Mouse (Mus musculus) hematopoietic stem cell, adult 5-6 weeks (primary cell): ENCODE data around the gene Chrnb2. TPM values are rescaled to one million over a fixed set of nuclear protein-coding genes. Genes with fewer than 3 reads are reported as not detected.
A peak's percentile ranks its signal among the peaks of the same experiment; 100 is the strongest.

Experiments used
- ATAC-seq, 2 experiments: fragments of 125-278 bp in 1 of 2; replicated peaks in 1 of 2; 2 replicates each; pipeline ENCODE4 v1.8.0; 2016 to 2017; ENCODE audit warnings: inconsistent platforms in 2 of 2, mild to moderate bottlenecking in 2 of 2, moderate number of reproducible peaks in 2 of 2, low read depth in 1 of 2, moderate TSS enrichment in 1 of 2; ENCODE audit not compliant: low FRiP score in 2 of 2, poor library complexity in 2 of 2, severe bottlenecking in 2 of 2, insufficient read depth in 1 of 2, low TSS enrichment in 1 of 2
- total RNA-seq: library from RNA; stranded (forward); fragments of 172-1452, 232-1000 nt; gene quantifications from 2 replicates; pipeline ENCODE4 v1.2.3, GENCODE M21; 2017

Gene Chrnb2
- total RNA-seq, 1 experiment from 2014 or later, result 0.40 TPM

DNA sequence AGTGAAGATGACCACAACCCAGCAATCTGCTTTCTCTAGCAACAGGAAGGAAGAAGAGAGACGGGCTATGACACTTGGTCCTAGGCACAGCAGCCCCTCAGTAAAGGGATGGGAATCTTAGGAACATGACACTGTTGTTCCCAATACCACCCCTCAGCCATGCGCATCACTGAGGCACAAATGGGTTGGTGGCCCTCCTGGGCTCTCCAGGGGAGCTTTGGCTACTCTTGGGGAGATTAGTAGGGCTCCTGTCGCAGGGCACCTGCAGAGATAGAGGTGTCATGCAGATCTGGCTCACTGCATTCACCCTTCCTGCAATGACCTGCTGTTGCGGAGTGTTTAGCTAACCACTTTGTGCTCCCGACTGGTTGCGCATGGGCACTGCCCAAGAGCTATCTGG lies 21.8 kb upstream of the Chrnb2 start:
- no peak for ATAC-seq

DNA sequence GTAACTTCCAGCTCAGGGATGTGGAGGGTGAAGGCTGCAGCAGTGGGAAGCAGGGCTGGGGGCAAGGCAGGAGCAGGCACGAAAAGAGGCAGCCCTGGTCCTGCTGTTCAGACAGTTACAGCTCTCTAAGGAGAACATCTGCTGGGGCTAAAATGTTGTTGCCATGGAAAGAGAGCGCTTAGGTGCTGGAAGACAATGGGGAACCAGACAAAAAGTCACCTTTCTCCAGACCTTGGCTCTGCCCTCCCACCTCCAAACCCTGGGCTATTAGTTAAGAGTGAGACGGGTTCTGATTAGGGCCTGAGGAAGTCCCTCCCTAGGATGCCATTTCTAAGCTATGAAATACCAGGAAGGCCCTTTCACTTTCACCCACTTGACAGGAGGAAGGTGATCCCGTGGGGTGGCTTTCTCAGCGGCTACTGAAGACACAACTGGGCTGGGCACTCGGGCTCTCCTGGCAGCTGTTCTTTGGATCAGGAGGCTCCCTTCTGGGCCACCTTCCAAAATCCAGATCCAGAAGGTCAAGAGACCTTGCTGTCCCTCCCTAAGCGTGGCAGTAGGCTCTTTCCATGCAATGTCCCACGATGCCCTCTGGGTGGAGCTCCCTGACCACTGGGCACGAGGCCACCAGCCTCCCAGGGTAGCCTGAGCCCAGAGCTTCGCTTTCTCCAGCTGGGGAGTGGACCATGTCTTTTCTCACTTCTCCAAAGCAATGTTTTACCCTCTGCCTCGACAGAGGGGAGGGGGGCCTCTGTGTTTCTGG lies 20.7 kb upstream of the Chrnb2 start:
- ATAC-seq, result peak; percentile 79 to 84

DNA sequence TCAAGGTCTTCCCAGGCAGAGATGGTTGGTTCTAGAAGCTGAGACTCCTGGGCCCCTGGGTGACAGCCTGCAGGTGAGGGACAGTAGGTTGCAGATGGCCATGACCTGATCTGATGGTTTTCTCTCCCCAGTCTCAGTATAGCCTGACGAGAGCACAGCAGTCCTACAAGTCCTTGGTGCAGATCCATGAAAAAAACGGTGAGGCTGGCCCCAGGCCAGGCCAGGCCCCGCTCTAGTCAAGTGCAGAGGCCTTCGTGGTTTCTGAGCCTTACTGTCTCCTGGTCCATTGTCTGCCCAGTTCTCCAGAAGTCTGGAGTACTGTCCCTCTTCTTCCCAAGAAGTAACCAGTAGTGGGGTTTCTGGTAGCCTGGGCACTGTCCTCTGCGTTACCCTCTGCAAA lies 17.2 kb upstream of the Chrnb2 start:
- ATAC-seq, result no peak

DNA sequence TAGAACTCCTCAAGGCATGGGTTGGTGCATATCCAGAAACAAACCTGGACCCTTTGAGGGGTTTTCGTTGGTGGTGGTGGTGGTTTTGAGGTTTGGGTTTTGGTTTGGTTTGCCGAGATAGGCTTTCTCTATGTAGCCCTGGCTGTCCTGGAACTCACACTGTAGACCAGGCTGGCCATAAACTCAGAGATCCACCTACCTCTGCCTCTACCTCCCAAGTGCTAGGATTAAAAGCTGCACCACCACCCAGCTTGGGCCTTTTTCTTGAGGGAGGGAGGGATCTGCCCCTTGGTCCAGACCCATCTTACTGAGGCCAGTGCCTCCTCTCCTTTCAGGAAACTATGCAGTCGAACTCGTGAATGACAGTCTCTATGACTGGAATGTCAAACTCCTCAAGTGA lies 15.7 kb upstream of the Chrnb2 start:
- no peak for ATAC-seq

DNA sequence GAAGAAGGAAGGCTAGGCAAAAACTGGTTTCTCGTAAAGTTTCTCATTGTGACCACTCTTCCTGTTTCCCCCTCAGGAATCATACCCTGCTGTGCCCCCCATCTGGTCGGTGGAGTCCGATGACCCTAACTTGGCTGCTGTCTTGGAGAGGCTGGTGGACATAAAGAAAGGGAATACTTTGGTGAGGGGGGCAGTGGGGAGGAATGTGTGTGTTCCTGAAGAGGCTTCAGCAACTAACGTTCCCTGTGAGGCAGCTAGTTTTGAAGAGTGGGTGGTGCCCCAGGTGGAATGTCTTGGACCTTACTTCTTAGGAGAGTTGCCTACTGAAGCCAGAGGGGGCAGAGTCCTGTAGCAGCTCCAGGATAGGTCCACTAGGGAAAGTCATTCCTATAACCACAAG lies 11.6 kb upstream of the Chrnb2 start:
- no peak for ATAC-seq

DNA sequence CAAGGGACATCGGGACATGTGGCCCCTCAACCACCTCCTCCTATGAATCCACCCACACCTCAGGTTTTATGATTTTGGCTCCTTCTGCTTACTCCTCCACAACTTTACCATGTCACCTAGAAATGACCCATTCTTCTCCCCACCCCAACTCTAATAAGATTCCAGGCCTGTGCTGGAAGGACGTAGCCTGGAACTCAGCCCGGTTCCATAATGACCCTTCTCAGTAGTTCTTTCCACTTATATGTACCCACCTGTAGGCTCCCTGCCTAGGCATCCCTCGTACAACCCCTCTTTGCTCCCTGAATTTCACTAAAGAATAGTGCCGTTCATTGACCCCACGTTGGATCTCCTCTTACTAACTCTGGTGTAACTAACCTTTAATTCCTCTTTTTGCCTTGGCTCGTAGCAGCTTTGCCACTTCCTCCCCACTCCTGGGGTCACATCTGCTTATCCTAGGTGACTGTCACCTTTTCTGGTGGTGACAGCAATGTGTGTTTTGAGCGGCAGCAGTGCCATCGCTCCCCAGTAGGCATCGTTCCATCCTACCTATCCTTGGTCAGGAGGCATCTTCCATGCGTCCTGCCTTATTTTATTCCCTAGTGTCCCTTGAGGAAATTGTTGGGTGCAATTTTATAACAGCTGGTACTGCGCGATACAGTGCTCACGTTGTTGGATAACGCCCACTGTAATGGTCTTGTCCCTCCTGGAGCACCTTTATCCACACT lies 10.0 kb upstream of the Chrnb2 start:
- ATAC-seq, result peak; percentile 44 to 51

DNA sequence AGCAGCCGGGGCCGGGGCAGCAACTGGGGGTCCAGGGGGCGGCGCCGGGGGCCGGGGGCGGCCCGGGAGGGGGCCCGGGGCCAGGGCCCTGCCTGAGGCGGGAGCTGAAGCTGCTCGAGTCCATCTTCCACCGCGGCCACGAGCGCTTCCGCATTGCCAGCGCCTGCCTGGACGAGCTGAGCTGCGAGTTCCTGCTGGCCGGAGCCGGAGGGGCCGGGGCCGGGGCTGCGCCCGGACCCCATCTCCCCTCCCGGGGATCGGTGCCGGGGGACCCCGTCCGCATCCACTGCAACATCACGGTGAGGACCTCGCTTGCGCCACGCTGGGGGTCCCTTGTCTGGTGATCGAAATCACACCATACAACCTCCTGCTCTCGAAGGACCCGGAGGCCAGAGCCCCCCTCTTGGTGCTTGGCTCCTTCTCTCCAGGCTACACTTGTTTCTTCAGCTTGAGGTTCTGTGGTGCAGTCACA lies 9.3 kb upstream of the Chrnb2 start:
- no peak for ATAC-seq

DNA sequence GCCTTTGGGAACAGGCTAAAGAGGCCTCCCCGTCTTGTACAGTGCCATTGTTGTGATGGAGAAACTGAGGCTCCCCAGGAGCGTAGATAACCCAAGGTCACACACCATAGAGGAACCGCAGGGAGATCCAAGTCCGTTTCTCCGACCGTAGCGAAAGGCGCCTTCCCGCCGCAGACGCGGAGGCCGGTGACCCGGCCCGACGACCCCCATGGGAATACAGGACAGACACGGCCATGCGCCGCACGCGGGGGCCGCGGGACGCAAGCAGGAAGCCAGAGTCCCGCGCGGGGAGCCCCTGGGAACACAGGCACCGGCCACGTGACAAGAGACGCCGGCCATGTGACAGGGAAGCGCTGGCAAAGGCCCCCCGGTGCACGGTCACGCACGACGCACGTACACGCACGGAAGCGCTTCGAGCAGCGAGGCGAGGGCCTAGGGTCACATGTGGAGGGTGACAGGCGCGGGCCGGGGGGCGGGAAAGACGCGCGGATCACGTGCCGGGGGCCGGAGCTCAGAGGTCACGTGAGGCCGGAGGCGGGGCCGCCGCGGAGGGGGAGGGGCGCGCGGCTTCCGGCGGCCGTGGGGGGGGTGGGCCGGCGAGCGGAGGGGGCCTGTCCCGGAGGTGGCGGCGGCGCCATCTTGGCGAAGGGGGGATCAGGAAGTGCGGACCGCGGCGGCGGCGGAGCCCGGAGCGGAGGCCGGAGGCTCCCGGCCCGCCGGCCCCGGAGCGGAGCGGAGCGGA lies 8.7 kb upstream of the Chrnb2 start, which contains the start of gene Ube2q1:
TSS of gene Ube2q1 (plus strand) at position 649 of the 742 bp plus-strand sequence.
- ATAC-seq, result peak; percentile 70 to 85

DNA sequence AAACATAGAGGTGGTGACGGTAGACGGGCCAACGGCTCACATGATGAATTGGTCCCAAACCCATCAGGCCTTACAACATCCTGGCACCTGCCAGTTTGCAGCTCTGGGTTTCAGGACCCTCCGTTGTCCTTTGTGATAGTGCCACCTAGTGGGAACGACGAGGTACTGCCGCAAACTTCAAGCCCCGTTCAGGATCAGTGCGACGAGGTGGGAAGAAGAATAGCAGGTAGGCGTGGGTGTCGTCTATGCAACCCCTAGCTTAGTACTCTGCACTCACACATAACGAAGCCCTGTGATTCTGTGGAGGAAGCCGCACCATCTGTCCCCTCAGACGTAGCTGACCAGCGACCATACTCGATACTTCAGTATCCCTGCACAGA lies 8.1 kb upstream of the Chrnb2 start:
- peak; percentile 55 to 73 for ATAC-seq

DNA sequence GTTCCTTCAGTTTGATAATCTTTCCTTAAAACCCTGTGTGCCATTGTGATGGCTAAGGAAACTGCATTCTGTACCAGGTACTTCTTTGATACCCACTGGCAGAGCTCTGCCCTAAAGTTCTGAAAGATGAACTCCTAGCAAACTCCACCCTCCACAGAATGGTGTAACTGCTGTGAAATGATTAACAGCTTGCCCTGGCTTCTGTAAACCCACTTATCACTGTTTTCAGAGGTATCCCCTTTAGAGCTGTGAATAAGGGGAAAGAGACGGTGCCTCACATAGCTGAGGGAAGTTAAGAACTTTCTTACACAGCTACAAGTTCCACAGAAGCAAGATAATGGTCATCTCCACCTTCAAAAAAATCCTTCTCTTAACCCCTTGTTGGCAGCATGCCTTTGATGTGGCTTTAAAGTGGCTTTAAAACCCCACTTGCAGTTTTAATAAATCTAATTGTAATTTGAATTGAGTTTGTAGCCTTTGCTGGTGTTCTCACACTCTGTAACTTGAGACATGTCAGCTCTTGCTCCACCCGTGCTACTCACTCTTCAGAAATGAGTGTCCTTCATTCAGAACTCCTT lies 6.1 kb upstream of the Chrnb2 start:
- ATAC-seq, result no peak

DNA sequence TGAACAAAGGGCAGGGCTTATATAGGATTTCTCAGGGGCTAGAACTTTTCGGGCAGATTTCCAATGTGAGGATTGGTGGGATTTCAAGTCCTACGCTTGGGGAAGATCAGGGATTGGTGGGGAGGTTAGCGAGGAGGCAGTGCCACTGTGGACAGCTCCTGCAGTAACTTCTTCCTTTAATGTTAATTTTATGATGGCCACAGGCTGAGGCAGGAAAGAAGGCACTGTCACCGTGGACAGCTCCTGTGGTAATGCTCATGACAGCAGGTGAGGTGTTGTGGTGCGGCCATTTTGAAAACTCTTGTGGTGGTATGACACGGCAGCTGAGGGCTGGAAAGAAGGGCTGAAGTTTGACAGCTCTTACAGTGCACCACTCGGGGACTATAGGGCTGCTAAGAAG lies 5.2 kb upstream of the Chrnb2 start:
- no peak for ATAC-seq

DNA sequence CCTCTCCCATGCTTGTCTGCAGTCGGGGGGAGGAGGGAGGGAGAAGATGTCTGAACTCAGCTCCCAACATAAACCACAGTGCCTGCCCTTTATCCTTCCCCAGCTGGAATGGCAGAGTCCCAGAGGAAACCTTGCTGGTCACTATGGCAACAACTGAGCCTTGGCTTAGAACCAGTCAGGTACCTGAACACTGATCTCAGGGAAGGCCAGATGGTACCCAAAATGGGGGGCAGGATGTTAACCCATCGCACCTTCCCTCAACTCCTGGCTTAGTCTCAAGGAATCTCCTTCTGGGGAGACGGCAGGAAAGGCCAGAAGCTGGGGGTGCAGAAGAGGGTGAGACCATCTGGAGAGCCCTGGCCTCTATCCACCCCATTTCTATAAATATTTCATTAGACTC lies 4.6 kb downstream of the Chrnb2 start:
- ATAC-seq, result no peak

DNA sequence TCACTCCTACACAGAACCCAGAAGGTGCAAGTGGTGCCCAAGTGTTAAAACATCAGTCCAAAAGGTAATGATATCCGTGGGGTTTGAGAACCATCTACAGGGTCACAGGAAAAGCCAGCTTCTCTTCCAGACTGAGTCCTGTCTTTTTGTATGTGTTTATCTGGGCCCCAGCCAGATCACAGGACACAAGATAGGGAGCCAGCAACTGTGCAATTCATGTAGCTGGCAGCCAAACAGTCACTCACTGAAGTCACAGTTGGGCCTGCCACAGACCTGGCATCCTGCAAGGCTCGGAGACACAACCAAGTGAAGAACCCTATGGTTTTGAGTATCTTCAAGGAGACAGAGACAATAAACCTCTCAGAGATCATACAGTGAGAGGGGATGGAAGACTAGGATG lies 6.6 kb downstream of the Chrnb2 start:
- no peak for ATAC-seq

DNA sequence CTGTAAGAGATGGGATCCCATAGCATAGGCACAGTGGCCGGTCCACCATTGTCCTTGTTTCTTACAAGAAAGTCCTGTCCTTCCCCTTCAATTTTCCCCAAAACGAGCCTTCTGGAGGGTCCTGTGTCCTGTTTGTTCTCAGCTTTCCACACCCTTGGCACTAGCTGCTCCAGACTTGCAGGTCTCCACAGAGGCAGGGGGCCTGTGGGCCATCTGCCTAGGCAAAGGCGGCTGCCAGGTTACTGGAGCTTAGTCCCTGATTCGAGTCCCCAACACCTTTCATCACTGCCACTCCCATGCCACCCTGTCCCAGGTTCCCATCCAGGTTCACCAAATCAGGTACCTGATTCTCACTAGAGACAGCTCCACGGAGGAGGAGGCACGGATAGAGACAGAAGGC lies 9.1 kb downstream of the Chrnb2 start:
- ATAC-seq, result no peak

DNA sequence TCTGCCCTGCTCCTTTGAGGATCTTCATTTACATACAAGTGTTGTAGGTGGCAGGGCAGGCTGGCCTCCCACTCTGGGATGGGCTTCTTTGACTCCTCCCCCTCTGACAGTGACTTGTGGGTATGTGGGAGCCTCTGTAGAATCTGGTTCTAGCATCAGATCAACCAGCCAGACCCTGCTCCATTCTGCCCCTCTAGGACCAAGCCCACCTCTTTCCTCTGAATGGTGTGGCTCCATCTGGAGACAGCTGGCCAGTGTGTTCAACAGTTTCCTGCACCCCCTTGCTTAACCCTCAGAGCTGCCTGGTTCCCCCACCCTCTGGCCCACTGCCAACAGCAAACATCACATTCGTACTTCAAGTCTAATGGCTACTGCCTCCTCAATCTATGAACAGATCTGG lies 12.1 kb downstream of the Chrnb2 start:
- ATAC-seq, result no peak

DNA sequence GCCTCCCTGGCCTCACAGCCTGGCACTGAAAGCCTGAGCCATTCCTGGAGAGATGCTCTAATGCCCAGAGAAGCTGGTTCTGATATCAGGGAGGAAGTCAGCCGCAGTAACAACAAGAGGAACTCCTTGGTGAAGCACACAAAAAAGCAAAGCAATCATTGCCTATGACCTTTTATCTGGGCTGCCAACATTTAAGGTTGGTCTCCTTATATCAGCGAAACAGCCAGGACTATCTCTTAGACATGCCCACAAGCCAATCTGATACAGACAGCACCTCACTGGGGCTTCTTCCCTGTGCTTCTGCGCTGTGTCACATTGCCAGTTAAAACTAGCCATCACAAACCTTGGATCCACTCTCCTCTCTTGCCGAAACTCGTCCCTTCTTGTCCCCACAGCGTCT lies 25.9 kb downstream of the Chrnb2 start:
- ATAC-seq, result no peak

DNA sequence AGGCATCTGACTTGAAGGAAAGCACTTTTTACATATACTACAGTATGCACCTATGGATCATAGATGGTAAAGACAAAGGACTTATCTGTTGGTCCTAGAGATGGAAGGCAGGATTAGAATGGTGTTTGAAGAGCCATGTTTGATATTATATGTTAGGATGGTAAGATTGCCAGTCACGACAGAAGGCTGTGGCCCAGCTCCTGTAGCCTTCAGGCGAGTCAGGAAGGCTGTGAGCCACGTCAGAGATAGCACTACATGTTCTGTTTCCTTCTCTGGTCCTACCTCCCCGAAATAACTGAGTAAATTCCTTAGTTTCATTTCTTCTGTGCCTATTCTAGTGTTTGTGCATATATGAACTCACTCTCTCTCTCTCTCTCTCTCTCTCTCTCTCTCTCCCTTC lies 32.3 kb downstream of the Chrnb2 start:
- no peak for ATAC-seq
